Mouse (Mus musculus): Measurements from ENCODE around the gene Pla2g10. TPM values are rescaled to one million over a fixed set of nuclear protein-coding genes. Genes with fewer than 3 reads are reported as not detected.

The Pla2g10 gene
- polyA plus RNA-seq, 1 experiment from 2014 or later, result 0.27 TPM

DNA sequence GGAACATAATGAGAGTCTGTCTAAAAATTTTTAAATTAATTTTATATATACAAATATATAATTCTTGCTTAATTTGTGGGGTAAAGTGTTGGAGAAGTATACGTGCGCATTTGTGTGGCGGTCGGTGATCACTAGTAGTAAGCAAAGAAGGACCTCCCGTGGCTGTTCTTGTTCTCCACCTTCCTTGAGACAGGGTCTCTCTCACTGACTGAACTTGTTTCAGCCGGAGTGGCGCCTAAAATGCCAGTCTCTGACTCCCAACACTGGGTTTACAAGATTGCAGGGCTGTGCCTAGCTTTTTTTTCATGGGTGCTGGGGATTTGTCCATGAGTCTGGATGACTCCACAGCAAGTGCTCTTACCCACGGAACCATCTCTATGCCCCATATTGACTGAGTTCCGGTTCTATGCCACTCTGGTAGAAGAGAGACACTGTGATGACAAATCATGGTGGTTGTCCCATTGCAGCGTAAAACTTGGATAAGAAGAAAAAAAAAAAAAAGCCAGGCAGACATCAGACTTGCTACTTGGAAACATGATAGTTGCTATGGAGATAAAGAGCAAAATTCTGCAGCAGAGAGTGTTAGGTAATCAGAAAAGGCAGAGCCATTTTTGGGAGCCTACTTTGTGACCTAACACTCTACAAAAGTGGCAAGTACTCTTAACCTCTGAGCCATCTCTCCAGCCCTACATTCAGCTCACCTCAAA, 62.2 kb downstream of the Pla2g10 start:
- no peak for ATAC-seq (ENCODE audit: low FRiP score, low read depth)
- Histone ChIP-seq H3K4me2 (replicated peaks) (peak overlapping the region; percentile 86), H3K9ac (no peak overlapping the region), H3K27ac (no peak overlapping the region), H3K4me3 (no peak overlapping the region), H3K9me3 (no peaks in the 10 kb centered on the region), H3K4me1 (peaks cover 15% of the 10 kb centered on the region), H3K36me3 (peaks cover 13% of the 10 kb centered on the region; the same call in 1 of the 2 replicates), H3K27me3 (replicated peaks) (no peaks in the 10 kb centered on the region)
- 82% methylated on average over 10 of the region's 10 CpGs for WGBS

DNA sequence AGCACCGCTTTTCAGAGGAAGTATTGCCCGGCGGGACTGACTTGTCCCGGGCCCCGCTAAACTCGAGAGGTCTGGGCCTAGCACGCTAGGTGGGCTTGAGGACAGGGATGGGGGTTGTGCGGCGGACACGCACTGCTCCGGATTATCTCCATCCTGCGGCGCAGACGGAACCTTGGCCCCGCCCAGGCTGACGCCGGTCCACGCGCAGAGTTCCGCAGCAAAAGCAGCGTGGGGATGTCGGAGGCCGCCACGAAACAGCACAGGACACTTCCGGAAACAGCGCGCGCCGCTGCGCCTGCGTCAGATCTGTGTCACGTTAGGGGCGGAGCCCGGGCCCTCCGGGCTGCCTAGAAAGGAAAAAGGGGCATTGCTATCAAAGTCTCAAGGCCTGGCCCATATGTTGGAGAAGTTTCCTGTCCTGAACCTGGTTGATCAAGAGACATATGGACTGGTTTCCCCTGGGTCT, 62.9 kb downstream of the Pla2g10 start, which contains the start of gene Parn:
TSS of gene Parn (minus strand) at position 293 of the 466 bp plus-strand sequence.
- peak within 1 kb of the TSS; percentile 86 for H3K4me2 ChIP-seq (replicated peaks)
- no peaks in the 10 kb centered on the region for H3K27me3 ChIP-seq (replicated peaks)
- no peaks in the 10 kb centered on the region for H3K9me3 ChIP-seq
- H3K36me3 ChIP-seq, result peaks cover 18% of the 10 kb centered on the region
- peaks cover 12% of the 10 kb centered on the region for H3K4me1 ChIP-seq
- ATAC-seq (ENCODE audit: low FRiP score, low read depth), result peak; percentile 78
- H3K27ac ChIP-seq, result 0 out of 2 replicates have a peak within 1 kb of the TSS, but pooled peaks have one; percentile 46
- H3K4me3 ChIP-seq, result peak within 1 kb of the TSS; percentile 65
- H3K9ac ChIP-seq, result peak within 1 kb of the TSS; percentile 72
- under 1% methylated on average over 35 of the region's 35 CpGs for WGBS

Other genes with a start within 250 kb of the Pla2g10 start
- 37.8 and 41.9 TPM in 2 replicates for gene Parn, start 62.8 kb downstream of the Pla2g10 start, polyA plus RNA-seq (2016; fragmentation: Nextera tagmentation; extraction: Ambion mirVana)
- 44.9 and 50.5 TPM in 2 replicates for gene Bfar, start 59.1 kb downstream of the Pla2g10 start, polyA plus RNA-seq (2016; fragmentation: Nextera tagmentation; extraction: Ambion mirVana)
- 8.2 and 9.0 TPM in 2 replicates for gene 3110001I22Rik, start 59.1 kb downstream of the Pla2g10 start, polyA plus RNA-seq (2016; fragmentation: Nextera tagmentation; extraction: Ambion mirVana)
- 139 and 140 TPM in 2 replicates for gene Rrn3, start 49.7 kb upstream of the Pla2g10 start, polyA plus RNA-seq (2016; fragmentation: Nextera tagmentation; extraction: Ambion mirVana)
- 176 and 190 TPM in 2 replicates for gene Ntan1, start 87.9 kb upstream of the Pla2g10 start, polyA plus RNA-seq (2016; fragmentation: Nextera tagmentation; extraction: Ambion mirVana)
- 74.3 and 75.5 TPM in 2 replicates for gene Pdxdc1, start 172.1 kb upstream of the Pla2g10 start, polyA plus RNA-seq (2016; fragmentation: Nextera tagmentation; extraction: Ambion mirVana)
- gene Mpv17l, start 172.2 kb upstream of the Pla2g10 start, polyA plus RNA-seq (2016; fragmentation: Nextera tagmentation; extraction: Ambion mirVana), result 7.7 and 7.8 TPM in 2 replicates

Data from neural tube, embryonic 12.5 days (tissue).